Mouse (Mus musculus) olfactory bulb, adult 2 months (tissue): ENCODE measurements around the gene Slc22a4.

Source experiments
- CTCF ChIP-seq: fragments of 200-500 bp; IDR thresholded peaks from 2 replicates; pipeline ENCODE4 v1.5.1; 2012; ENCODE audit warnings: low read depth, mild to moderate bottlenecking, low read length, moderate library complexity; ENCODE audit not compliant: insufficient read depth
- POLR2A ChIP-seq: fragments of 200-500 bp; IDR thresholded peaks from 2 replicates; pipeline ENCODE4 v1.6.1; 2012; ENCODE audit warnings: mild to moderate bottlenecking, low read depth, low read length, moderate library complexity; ENCODE audit not compliant: insufficient read depth

DNA sequence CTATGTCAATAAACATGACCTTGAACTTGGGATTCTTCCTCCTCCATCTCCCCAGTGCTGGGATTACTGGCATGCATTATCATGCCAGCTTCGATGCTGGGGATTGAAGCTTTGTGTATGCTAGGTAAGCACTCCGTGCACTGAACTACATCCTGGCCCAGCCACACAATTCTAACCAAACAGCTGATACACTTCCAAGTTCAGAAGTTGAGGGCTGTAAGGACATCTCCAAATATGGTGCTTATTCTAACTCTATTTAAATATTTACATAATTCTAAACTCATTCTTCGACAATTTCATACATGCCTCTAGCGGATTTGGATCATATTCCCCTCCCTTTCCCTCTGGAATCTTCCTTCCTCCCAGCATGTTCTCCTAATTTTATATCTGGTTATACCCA is 35.6 kb downstream of the Slc22a4 start:
- TF ChIP-seq CTCF (no peak), POLR2A (no peak)
